8 mouse cellular contexts compared by ENCODE assay signal in the genomic region with DNA sequence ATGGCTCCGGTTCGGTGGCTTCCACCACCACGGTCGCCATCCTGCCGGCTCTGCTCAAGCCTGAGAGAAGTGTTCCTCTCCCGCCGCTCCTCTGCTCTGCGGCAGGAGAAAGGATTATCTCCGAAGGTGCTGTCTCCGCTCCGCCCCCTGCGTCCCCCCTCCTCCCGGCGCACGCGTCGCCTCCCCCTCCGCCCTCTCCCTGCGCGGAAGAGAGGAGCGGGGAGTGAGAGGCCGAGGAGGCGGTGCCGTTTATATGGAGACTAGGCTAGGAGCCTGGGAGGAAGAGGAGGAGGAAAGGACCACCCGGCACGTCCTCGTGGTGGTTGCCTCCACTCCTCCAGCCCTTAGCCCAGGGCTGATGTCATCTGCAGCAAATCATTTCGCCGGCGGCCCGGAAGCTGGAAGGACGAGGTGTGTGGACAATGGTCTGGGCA. TPM values are rescaled to one million over a fixed set of nuclear protein-coding genes. Genes with fewer than 3 reads are reported as not detected.
DNase-seq lines count a peak whose midpoint lies in the region; ATAC-seq and TF ChIP-seq lines count a peak whose summit lies in the region.

A gene (minus strand): TSS at position 93 of the 434 bp plus-strand sequence.

- H3K9ac ChIP-seq in embryonic facial prominence, embryonic 15.5 days, result peak within 1 kb of the TSS; percentile 50
- peak within 1 kb of the TSS; percentile 81 for H3K9ac ChIP-seq in heart, embryonic 11.5 days (ENCODE audit: low read depth, low read length)
- H3K9ac ChIP-seq in kidney, embryonic 15.5 days, result peak within 1 kb of the TSS; percentile 61
- H3K9ac ChIP-seq in liver, adult 2 months (ENCODE audit: low read depth, low read length), result peak within 1 kb of the TSS; percentile 58
- peak within 1 kb of the TSS; percentile 89 for H3K9ac ChIP-seq in neural tube, embryonic 11.5 days (ENCODE audit: low read length)

- peaks cover 32% of the 10 kb centered on the region for H3K4me1 ChIP-seq in embryonic facial prominence, embryonic 15.5 days
- H3K4me1 ChIP-seq in heart, embryonic 11.5 days (ENCODE audit: control insufficient read depth, insufficient read depth, low read length), result peaks cover 18% of the 10 kb centered on the region
- peaks cover 36% of the 10 kb centered on the region for H3K4me1 ChIP-seq in kidney, embryonic 15.5 days
- H3K4me1 ChIP-seq in liver, adult 2 months (ENCODE audit: control insufficient read depth, insufficient read depth, low read length), result peaks cover 3% of the 10 kb centered on the region; the same call in 1 of the 2 replicates
- peaks cover 20% of the 10 kb centered on the region for H3K4me1 ChIP-seq in neural tube, embryonic 11.5 days (ENCODE audit: control insufficient read depth, insufficient read depth, low read length)

- peak within 1 kb of the TSS; percentile 94 for H3K4me2 ChIP-seq in embryonic facial prominence, embryonic 15.5 days (replicated peaks)
- H3K4me2 ChIP-seq in heart, embryonic 11.5 days, result peak within 1 kb of the TSS; percentile 84
- peak within 1 kb of the TSS; percentile 98 for H3K4me2 ChIP-seq in kidney, embryonic 15.5 days
- H3K4me2 ChIP-seq in neural tube, embryonic 11.5 days (ENCODE audit: low read depth), result peak within 1 kb of the TSS; percentile 54

- peak; percentile 82 for ATAC-seq in embryonic facial prominence, embryonic 15.5 days (ENCODE audit: insufficient number of reproducible peaks, low FRiP score, low TSS enrichment, low read depth)
- peak; percentile 71 for ATAC-seq in heart, embryonic 11.5 days (replicated peaks; ENCODE audit: insufficient number of reproducible peaks, low FRiP score, low TSS enrichment)
- ATAC-seq in kidney, embryonic 15.5 days (replicated peaks; ENCODE audit: low FRiP score), result peak; percentile 87
- ATAC-seq in neural tube, embryonic 11.5 days (ENCODE audit: insufficient read depth, low FRiP score, low TSS enrichment), result peak; percentile 80

- peak within 1 kb of the TSS; percentile 82 for H3ac ChIP-seq in C2C12 (ENCODE audit: control insufficient read depth, insufficient read length, low read depth)

- peaks cover 17% of the 10 kb centered on the region for H3K36me3 ChIP-seq in C2C12 (ENCODE audit: control insufficient read depth, insufficient read depth)
- no peaks in the 10 kb centered on the region for H3K36me3 ChIP-seq in embryonic facial prominence, embryonic 15.5 days
- 0 out of 2 replicates have a peak, but pooled peaks cover 2% of the 10 kb centered on the region for H3K36me3 ChIP-seq in heart, embryonic 11.5 days (ENCODE audit: control insufficient read depth, insufficient read depth, low read length)
- no peaks in the 10 kb centered on the region for H3K36me3 ChIP-seq in kidney, embryonic 15.5 days
- no peaks in the 10 kb centered on the region for H3K36me3 ChIP-seq in liver, adult 2 months (ENCODE audit: control insufficient read depth, insufficient read depth, low read length)
- no peaks in the 10 kb centered on the region for H3K36me3 ChIP-seq in neural tube, embryonic 11.5 days (ENCODE audit: control insufficient read depth, insufficient read depth, low read length)

- no peaks in the 10 kb centered on the region for H3K27me3 ChIP-seq in C2C12 (ENCODE audit: control insufficient read depth, insufficient read depth, insufficient read length)
- no peaks in the 10 kb centered on the region for H3K27me3 ChIP-seq in embryonic facial prominence, embryonic 15.5 days
- H3K27me3 ChIP-seq in heart, embryonic 11.5 days (ENCODE audit: control insufficient read depth, insufficient read depth, low read length), result no peaks in the 10 kb centered on the region
- no peaks in the 10 kb centered on the region; the same call in 1 of the 2 replicates for H3K27me3 ChIP-seq in kidney, embryonic 15.5 days
- peaks cover 26% of the 10 kb centered on the region for H3K27me3 ChIP-seq in liver, adult 2 months (ENCODE audit: control insufficient read depth, insufficient read depth, low read length)
- no peaks in the 10 kb centered on the region for H3K27me3 ChIP-seq in neural tube, embryonic 11.5 days (ENCODE audit: control insufficient read depth, insufficient read depth, low read length)

- peaks cover 23% of the 10 kb centered on the region for H3K79me3 ChIP-seq in C2C12 (ENCODE audit: low read depth)

- H3K9me3 ChIP-seq in embryonic facial prominence, embryonic 15.5 days (replicated peaks), result no peaks in the 10 kb centered on the region
- H3K9me3 ChIP-seq in heart, embryonic 11.5 days (replicated peaks; ENCODE audit: control insufficient read depth, low read length), result no peaks in the 10 kb centered on the region
- no peaks in the 10 kb centered on the region for H3K9me3 ChIP-seq in kidney, embryonic 15.5 days (replicated peaks)
- H3K9me3 ChIP-seq in neural tube, embryonic 11.5 days (ENCODE audit: control insufficient read depth, low read length), result no peaks in the 10 kb centered on the region

- H3K79me2 ChIP-seq in C2C12 (ENCODE audit: control insufficient read depth, insufficient read depth), result peaks cover 44% of the 10 kb centered on the region
- H3K79me2 ChIP-seq in liver, adult 2 months (ENCODE audit: control insufficient read depth, insufficient read depth, low read length), result no peaks in the 10 kb centered on the region

- H3K27ac ChIP-seq in embryonic facial prominence, embryonic 15.5 days (replicated peaks), result peak within 1 kb of the TSS; percentile 83
- H3K27ac ChIP-seq in heart, embryonic 11.5 days (ENCODE audit: low read depth, low read length), result peak within 1 kb of the TSS; percentile 70
- peak within 1 kb of the TSS; percentile 79 for H3K27ac ChIP-seq in kidney, embryonic 15.5 days
- H3K27ac ChIP-seq in liver, adult 2 months (replicated peaks; ENCODE audit: insufficient read depth, low read depth, low read length), result no peak within 1 kb of the TSS
- H3K27ac ChIP-seq in neural tube, embryonic 11.5 days (ENCODE audit: low read depth, low read length), result peak within 1 kb of the TSS; percentile 97

- peak within 1 kb of the TSS; percentile 71 for H3K4me3 ChIP-seq in C2C12 (ENCODE audit: insufficient read depth, poor library complexity, severe bottlenecking)
- H3K4me3 ChIP-seq in embryonic facial prominence, embryonic 15.5 days (replicated peaks), result peak within 1 kb of the TSS; percentile 68
- peak within 1 kb of the TSS; percentile 81 for H3K4me3 ChIP-seq in heart, embryonic 11.5 days (ENCODE audit: low read depth, low read length)
- peak within 1 kb of the TSS; percentile 71 for H3K4me3 ChIP-seq in kidney, embryonic 15.5 days (replicated peaks)
- H3K4me3 ChIP-seq in liver, adult 2 months (ENCODE audit: insufficient read depth, low read depth, low read length), result peak within 1 kb of the TSS; percentile 52
- peak within 1 kb of the TSS; percentile 76 for H3K4me3 ChIP-seq in neural tube, embryonic 11.5 days (ENCODE audit: low read depth, low read length)

- no peak for TF ChIP-seq CTCF in C2C12 (IDR thresholded peaks at IDR 0.05; ENCODE audit: control insufficient read depth, insufficient read depth, insufficient read length)
- TF ChIP-seq CTCF in liver, adult 2 months (IDR thresholded peaks at IDR 0.05; ENCODE audit: low read depth, low read length), result no peak

- TF ChIP-seq POLR2A in liver, adult 2 months (IDR thresholded peaks at IDR 0.05; ENCODE audit: extremely low read depth, insufficient read depth, low read length), result no peak

- peak; percentile 22 to 44 for DNase-seq in adrenal gland, postnatal 4 days (ENCODE audit: low spot score in 2 of 2)
- DNase-seq in liver, adult 2 months (ENCODE audit: extremely low read depth, low read depth, low spot score), result no peak
- peak; percentile 90 for DNase-seq in neural tube, embryonic 11.5 days (ENCODE audit: low spot score)
- DNase-seq in urinary bladder, postnatal 14 days (ENCODE audit: low spot score), result peak; percentile 62

- WGBS in embryonic facial prominence, embryonic 15.5 days, result 0% methylated on average over 21 of the region's 32 CpGs
- WGBS in heart, embryonic 11.5 days (ENCODE audit: insufficient replicate concordance), result 0% methylated on average over 22 of the region's 32 CpGs
- under 1% methylated on average over 24 of the region's 32 CpGs for WGBS in kidney, embryonic 15.5 days
- WGBS in liver, adult 2 months, result 2% methylated on average over 23 of the region's 32 CpGs
- WGBS in neural tube, embryonic 11.5 days, result 0% methylated on average over 18 of the region's 32 CpGs

TF ChIP-seq in C2C12, 6 proteins besides CTCF, POLR2A, EP300 and RAD21:
- no peak for TF ChIP-seq CEBPB (IDR thresholded peaks at IDR 0.05; ENCODE audit: low read depth)
- no peak for TF ChIP-seq MYOD1 (IDR thresholded peaks at IDR 0.05; ENCODE audit: control insufficient read depth, insufficient read length, low read depth)
- no peak for TF ChIP-seq FOSL1 (IDR thresholded peaks at IDR 0.05; ENCODE audit: insufficient read depth, low read length, poor library complexity, severe bottlenecking)
- no peak for TF ChIP-seq MYOG (IDR thresholded peaks at IDR 0.05; ENCODE audit: control insufficient read depth, extremely low read depth, insufficient read length)
- no peak for TF ChIP-seq MAX (IDR thresholded peaks at IDR 0.05)
- no peak for TF ChIP-seq USF1 (IDR thresholded peaks at IDR 0.05; ENCODE audit: low read depth)

RNA-seq across cellular contexts. Expression of the gene that starts here (rescaled TPM):
- polyA plus RNA-seq in C2C12 (2012; fragmentation: generic; extraction: Trizol), result 26.4 TPM
- total RNA-seq in adrenal gland, postnatal 4 days (2021), result 100 to 1,000 TPM in 1 of 2 experiments, 10 to 100 TPM in 1; 76.1 to 106 TPM
- polyA plus RNA-seq in embryonic facial prominence, embryonic 15.5 days (2015; fragmentation: Nextera tagmentation; extraction: Ambion mirVana), result 163 and 172 TPM in 2 replicates
- polyA plus RNA-seq in heart, embryonic 11.5 days (2014; fragmentation: Nextera tagmentation; extraction: Ambion mirVana), result 128 and 193 TPM in 2 replicates
- polyA plus RNA-seq in kidney, embryonic 15.5 days (2015; fragmentation: Nextera tagmentation; extraction: Ambion mirVana), result 52.1 and 76.4 TPM in 2 replicates
- 0.18 and 0.54 TPM in 2 replicates for total RNA-seq in liver, adult 2 months (2014; rRNA removed)
- polyA plus RNA-seq in liver, adult 2 months (2012; rRNA removed), result 0.02 and 0.09 TPM in 2 replicates
- 855 and 870 TPM in 2 replicates for polyA plus RNA-seq in neural tube, embryonic 11.5 days (2014; fragmentation: Nextera tagmentation; extraction: Ambion mirVana)

Comparison
In these comparisons a context has a peak if more than half of its experiments do, and no peak if none do; other contexts are left out.
1. RNA of the gene that starts here (total RNA-seq): 76.1 to 106 TPM in adrenal gland, postnatal 4 days; 0.18 to 0.54 TPM in liver, adult 2 months; every median in the first group is over 10 times any median in the second.
2. RNA of the gene that starts here (polyA plus RNA-seq): 855 to 870 TPM in neural tube, embryonic 11.5 days, 128 to 193 TPM in heart, embryonic 11.5 days, 163 to 172 TPM in embryonic facial prominence, embryonic 15.5 days, 52.1 to 76.4 TPM in kidney, embryonic 15.5 days and 26.4 TPM in C2C12 (single experiment); 0.02 to 0.09 TPM in liver, adult 2 months; every median in the first group is over 10 times any median in the second.
3. Peak in every context shown above with its lines, with median percentiles within 50 percentile points of each other: H3K4me3 ChIP-seq, ATAC-seq, H3K4me2 ChIP-seq and H3K9ac ChIP-seq.